Mouse (Mus musculus): Measurements from ENCODE around the gene Pias4. TPM values are rescaled to one million over a fixed set of nuclear protein-coding genes. Genes with fewer than 3 reads are reported as not detected.
"Not testable (repeated sequence)": the region's sequence is repeated elsewhere in the genome, so short reads cannot be mapped to it uniquely, and the experiment has no call there.

Gene Pias4
- polyA plus RNA-seq, 1 experiment from 2014 or later, result 60.0 TPM

DNA sequence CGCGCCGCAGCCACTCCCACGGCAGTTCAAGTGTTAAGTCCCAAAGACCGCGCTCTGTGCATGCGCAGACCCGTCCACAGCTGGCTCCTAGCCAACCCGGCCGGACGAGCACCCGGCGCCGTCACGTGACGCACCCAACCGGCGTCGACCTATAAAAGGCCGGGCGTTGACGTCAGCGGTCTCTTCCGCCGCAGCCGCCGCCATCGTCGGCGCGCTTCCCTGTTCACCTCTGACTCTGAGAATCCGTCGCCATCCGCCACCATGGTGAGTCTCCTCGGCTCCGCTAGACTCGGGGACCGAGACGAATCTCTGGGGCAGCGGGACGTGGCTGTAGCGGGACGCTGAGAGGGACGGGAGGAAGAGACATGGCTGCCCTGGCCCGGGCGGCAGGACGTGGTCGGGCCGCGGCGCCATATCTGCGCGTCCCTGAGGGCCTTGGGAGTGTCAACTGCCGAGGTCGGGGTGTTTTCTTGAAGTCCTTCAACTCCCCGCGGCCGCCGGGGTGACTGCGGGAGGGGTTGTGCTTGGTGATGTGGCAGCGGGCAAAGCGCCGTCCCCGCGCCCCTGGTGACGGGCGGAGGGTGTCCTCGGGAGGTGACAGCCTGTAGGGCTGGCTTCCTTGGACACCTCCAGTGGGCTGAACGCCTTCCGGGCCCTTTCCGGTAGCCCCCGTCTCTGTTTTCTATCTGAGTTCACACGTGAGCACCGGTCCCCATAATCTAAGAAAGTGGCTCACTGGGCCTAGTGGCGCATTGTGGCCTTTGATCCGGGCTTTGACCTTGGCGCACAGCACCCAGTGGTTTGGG is 8.9 kb upstream of the Pias4 start, which contains the start of gene Eef2:
Eef2 (plus strand) TSS at position 166 of the 806 bp plus-strand sequence.
- H3K9ac ChIP-seq, result peak within 1 kb of the TSS; percentile 97

GRCm38 (mm10) chr10:81175936-81176465 is 8.3 kb upstream of the Pias4 start:
- H3K4me3 ChIP-seq, result peak overlapping the region; percentile 91
- peak overlapping the region; percentile 59 for H3K9ac ChIP-seq
- WGBS, result 7% methylated on average over 13 of the region's 13 CpGs
- no peak for ATAC-seq (ENCODE audit: low read depth)
- H3K9me3 ChIP-seq, result no peaks in the 10 kb centered on the region
- H3K27ac ChIP-seq (replicated peaks), result peak overlapping the region; percentile 97
- peaks cover 71% of the 10 kb centered on the region for H3K4me1 ChIP-seq (replicated peaks)
- no peaks in the 10 kb centered on the region for H3K27me3 ChIP-seq
- H3K4me2 ChIP-seq, result peak overlapping the region; percentile 58
- peaks cover 38% of the 10 kb centered on the region for H3K36me3 ChIP-seq

More for the DNA sequence above, 8.9 kb upstream of the Pias4 start, which contains the start of gene Eef2:
- Histone ChIP-seq H3K4me2 (peak within 1 kb of the TSS; percentile 98), H3K4me3 (peak within 1 kb of the TSS; percentile 91), H3K4me1 (replicated peaks) (peaks cover 78% of the 10 kb centered on the region), H3K9me3 (no peaks in the 10 kb centered on the region), H3K36me3 (peaks cover 45% of the 10 kb centered on the region), H3K27ac (replicated peaks) (peak within 1 kb of the TSS; percentile 97), H3K27me3 (no peaks in the 10 kb centered on the region)
- WGBS, result under 1% methylated on average over 77 of the region's 77 CpGs
- ATAC-seq (ENCODE audit: low read depth), result peak; percentile 70

DNA sequence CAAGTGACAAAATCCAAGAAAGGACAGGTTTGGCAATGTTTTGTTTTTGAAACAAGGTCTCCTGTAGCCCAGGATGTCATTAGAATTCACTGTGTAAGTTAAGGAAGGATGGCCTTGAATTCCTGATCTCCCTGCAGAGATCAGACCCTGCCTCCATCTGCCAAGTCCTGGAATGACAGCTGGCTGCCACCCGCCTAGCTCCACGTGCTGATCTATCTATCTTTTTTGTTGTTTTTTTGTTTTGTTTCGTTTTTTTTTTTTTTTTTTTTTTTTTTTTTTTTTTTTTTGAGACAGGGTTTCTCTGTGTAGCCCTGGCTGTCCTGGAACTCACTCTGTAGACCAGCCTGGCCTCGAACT is 7.6 kb upstream of the Pias4 start:
- H3K27me3 ChIP-seq; H3K9me3 ChIP-seq; ATAC-seq (ENCODE audit: low read depth): not testable (repeated sequence)
- peak overlapping the region; percentile 75 for H3K9ac ChIP-seq
- H3K4me2 ChIP-seq, result peak overlapping the region; percentile 71
- H3K4me1 ChIP-seq (replicated peaks), result peaks cover 66% of the 10 kb centered on the region
- peak overlapping the region; percentile 37; the same call in 1 of the 2 replicates for H3K4me3 ChIP-seq
- peaks cover 32% of the 10 kb centered on the region for H3K36me3 ChIP-seq
- 10% methylated on average over 4 of the region's 4 CpGs for WGBS
- H3K27ac ChIP-seq (replicated peaks), result peak overlapping the region; percentile 97

DNA sequence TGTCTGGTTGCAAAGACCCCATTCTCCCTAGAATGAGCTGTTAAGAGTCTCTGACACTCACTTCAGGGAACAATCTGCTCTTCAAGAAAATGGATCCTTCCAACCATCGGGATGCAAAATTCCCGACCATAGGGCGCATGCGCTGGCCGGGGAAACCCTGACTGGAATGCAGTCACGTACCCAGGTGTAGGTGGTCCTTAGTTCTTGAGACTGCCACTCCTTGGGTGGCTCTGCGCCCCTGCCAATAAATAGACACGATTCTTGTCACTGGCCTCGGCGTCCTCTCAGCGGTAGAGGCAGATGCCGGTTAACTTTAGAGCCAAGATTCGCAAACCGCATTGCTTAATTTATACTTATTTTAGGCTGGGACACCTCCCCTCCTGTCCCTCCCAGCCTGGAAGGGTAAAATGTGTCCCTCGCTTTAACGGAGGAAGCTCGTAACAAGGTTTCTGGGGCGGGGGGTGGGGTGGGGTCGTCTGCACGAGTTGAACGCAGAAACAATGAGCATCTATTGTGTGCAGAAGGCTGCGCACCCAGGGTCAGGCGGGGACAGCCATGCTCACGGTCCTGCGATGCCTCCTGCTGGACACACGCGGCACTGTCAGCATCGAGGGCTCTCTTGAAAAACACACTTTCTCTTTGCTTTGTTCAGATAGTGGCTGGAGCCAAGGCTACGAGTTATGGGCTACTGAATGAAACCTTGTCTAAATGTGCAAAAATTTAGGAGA is 7.1 kb upstream of the Pias4 start:
- Histone ChIP-seq H3K4me1 (replicated peaks) (peaks cover 61% of the 10 kb centered on the region), H3K36me3 (peaks cover 26% of the 10 kb centered on the region), H3K4me2 (peak overlapping the region; percentile 71), H3K9me3 (no peaks in the 10 kb centered on the region), H3K4me3 (peak overlapping the region; percentile 37), H3K27ac (replicated peaks) (peak overlapping the region; percentile 97), H3K27me3 (no peaks in the 10 kb centered on the region), H3K9ac (peak overlapping the region; percentile 75)
- peak; percentile 68 for ATAC-seq (ENCODE audit: low read depth)
- 2% methylated on average over 29 of the region's 29 CpGs for WGBS

GRCm38 (mm10) chr10:81173132-81173531 is 5.4 kb upstream of the Pias4 start:
- Histone ChIP-seq H3K27ac (replicated peaks) (peak overlapping the region; percentile 97), H3K9ac (peak overlapping the region; percentile 61), H3K4me3 (0 out of 2 replicates have a peak overlapping the region, but pooled peaks have one; percentile 14), H3K9me3 (no peaks in the 10 kb centered on the region), H3K4me2 (peak overlapping the region; percentile 49), H3K4me1 (replicated peaks) (peaks cover 51% of the 10 kb centered on the region), H3K27me3 (no peaks in the 10 kb centered on the region), H3K36me3 (peaks cover 10% of the 10 kb centered on the region)
- no peak for ATAC-seq (ENCODE audit: low read depth)
- WGBS, result 3% methylated on average over 21 of the region's 21 CpGs

DNA sequence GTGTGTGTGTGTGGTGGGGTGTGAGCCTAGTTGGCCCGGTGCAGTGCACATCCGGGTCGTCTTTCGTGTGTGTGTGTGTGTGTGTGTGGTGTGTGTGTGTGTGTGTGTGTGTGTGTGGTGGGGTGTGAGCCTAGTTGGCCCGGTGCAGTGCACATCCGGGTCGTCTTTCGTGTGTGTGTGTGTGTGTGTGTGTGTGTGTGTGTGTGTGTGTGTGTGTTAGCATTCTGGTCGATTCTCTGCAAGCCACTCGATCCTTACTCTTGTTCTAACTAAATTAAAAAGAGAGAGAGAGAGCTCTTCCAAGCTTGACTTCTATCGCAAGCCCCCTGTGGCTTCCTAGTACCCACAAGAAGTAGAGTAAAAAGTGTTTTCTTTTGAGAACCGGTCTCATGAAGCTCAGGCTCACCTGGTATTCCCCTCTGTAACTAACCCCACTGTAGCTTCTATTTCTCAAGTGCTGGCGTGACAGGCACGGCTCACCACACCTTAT is 1.7 kb upstream of the Pias4 start:
- WGBS, result 45% methylated on average over 6 of the region's 14 CpGs
- not testable (repeated sequence) for H3K4me3 ChIP-seq; H3K9me3 ChIP-seq; H3K27me3 ChIP-seq; ATAC-seq (ENCODE audit: low read depth); H3K36me3 ChIP-seq
- H3K9ac ChIP-seq, result 0 out of 2 replicates have a peak overlapping the region, but pooled peaks have one; percentile 34
- H3K4me2 ChIP-seq, result peak overlapping the region; percentile 68; the same call in 1 of the 2 replicates
- H3K27ac ChIP-seq (replicated peaks), result peak overlapping the region; percentile 64; the same call in 1 of the 2 replicates
- peaks cover 50% of the 10 kb centered on the region for H3K4me1 ChIP-seq (replicated peaks)

DNA sequence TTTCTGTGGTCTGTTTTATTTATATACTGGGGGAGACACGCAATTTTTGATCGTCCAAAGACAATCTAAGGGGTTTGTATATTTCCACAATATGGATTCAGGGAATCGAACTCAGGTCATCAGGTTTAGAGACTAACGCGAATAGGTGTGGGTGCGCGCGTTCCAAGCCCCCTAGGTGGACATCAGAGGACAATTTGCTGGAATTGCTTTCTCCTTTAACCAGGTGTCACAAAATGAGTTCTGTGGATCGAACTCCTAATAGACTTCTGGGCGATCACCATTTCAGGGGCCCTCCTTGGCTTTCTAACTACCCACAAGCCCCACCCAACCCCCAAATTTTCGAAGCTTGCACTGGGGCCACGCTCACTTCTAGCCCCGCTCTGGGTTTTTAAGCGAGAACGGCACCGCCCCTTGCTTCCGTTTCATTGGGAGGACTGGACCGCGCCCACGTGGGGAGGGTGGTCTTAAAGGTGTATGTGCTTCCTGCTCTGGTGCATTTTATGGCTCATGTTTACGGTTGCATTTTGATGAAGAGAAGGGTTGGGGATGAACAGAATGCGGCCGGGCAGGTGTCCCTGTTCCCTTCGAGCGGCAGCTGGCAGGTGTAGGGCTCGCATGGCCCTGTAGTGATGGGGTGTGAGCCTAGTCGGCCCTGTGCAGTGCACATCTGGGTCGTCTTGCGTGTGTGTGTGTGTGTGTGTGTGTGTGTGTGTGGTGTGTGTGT is 960 bp upstream of the Pias4 start:
- Histone ChIP-seq H3K4me1 (replicated peaks) (peaks cover 44% of the 10 kb centered on the region), H3K27ac (replicated peaks) (peak overlapping the region; percentile 83), H3K9me3 (no peaks in the 10 kb centered on the region), H3K27me3 (no peaks in the 10 kb centered on the region), H3K36me3 (peaks cover 11% of the 10 kb centered on the region), H3K9ac (peak overlapping the region; percentile 73), H3K4me2 (peak overlapping the region; percentile 68), H3K4me3 (peak overlapping the region; percentile 94)
- 3% methylated on average over 29 of the region's 29 CpGs for WGBS
- ATAC-seq (ENCODE audit: low read depth), result peak; percentile 33

DNA sequence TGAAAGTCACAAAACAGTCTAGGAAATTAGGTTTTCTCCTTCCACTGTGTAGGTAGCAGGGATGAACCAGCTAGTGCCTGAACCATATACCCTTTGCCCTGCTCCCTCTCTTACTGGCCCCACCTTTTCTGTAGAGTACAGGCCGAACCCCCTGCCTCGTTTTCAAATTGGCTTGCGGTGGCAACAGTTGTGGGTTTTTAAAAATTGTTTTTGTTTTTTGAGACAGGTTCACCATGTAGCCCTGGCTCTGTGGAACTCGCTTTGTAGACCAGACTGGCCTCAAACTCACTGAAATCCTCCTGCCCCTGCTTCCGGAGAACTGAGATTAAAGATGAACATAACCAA is 336 bp upstream of the Pias4 start:
- Histone ChIP-seq H3K9me3 (no peaks in the 10 kb centered on the region), H3K9ac (peak overlapping the region; percentile 73), H3K4me1 (replicated peaks) (peaks cover 38% of the 10 kb centered on the region), H3K4me2 (peak overlapping the region; percentile 68), H3K36me3 (peaks cover 18% of the 10 kb centered on the region), H3K27ac (replicated peaks) (peak overlapping the region; percentile 83), H3K27me3 (no peaks in the 10 kb centered on the region), H3K4me3 (peak overlapping the region; percentile 94)
- ATAC-seq (ENCODE audit: low read depth), result peak; percentile 66
- WGBS, result 11% methylated on average over 5 of the region's 5 CpGs

GRCm38 (mm10) chr10:81165118-81165517 is 2.6 kb downstream of the Pias4 start:
- no peak overlapping the region for H3K9ac ChIP-seq
- peaks cover 46% of the 10 kb centered on the region for H3K36me3 ChIP-seq
- no peak for ATAC-seq (ENCODE audit: low read depth)
- WGBS, result 79% methylated on average over 8 of the region's 8 CpGs
- H3K4me3 ChIP-seq, result no peak overlapping the region
- H3K9me3 ChIP-seq, result no peaks in the 10 kb centered on the region
- no peak overlapping the region for H3K27ac ChIP-seq (replicated peaks)
- no peak overlapping the region for H3K4me2 ChIP-seq
- peaks cover 56% of the 10 kb centered on the region for H3K4me1 ChIP-seq (replicated peaks)
- no peaks in the 10 kb centered on the region for H3K27me3 ChIP-seq

GRCm38 (mm10) chr10:81162318-81162652 is 5.4 kb downstream of the Pias4 start:
- 0 out of 2 replicates have a peak, but pooled peaks have one; percentile 1 for ATAC-seq (ENCODE audit: low read depth)
- Histone ChIP-seq H3K36me3 (peaks cover 72% of the 10 kb centered on the region), H3K4me1 (replicated peaks) (peaks cover 47% of the 10 kb centered on the region), H3K4me2 (peak overlapping the region; percentile 1; the same call in 1 of the 2 replicates), H3K27me3 (no peaks in the 10 kb centered on the region), H3K9ac (peak overlapping the region; percentile 32), H3K4me3 (no peak overlapping the region), H3K9me3 (no peaks in the 10 kb centered on the region), H3K27ac (replicated peaks) (peak overlapping the region; percentile 77)
- WGBS, result 57% methylated on average over 2 of the region's 2 CpGs

GRCm38 (mm10) chr10:81161602-81162317 is 6.0 kb downstream of the Pias4 start:
- Histone ChIP-seq H3K9ac (peak overlapping the region; percentile 32), H3K36me3 (peaks cover 77% of the 10 kb centered on the region)
- peak; percentile 49 for ATAC-seq (ENCODE audit: low read depth)

More at GRCm38 (mm10) chr10:81161602-81162317, 6.0 kb downstream of the Pias4 start:
- Histone ChIP-seq H3K4me3 (no peak overlapping the region), H3K9me3 (no peaks in the 10 kb centered on the region), H3K4me1 (replicated peaks) (peaks cover 43% of the 10 kb centered on the region), H3K27ac (replicated peaks) (peak overlapping the region; percentile 77), H3K4me2 (peak overlapping the region; percentile 1; the same call in 1 of the 2 replicates), H3K27me3 (no peaks in the 10 kb centered on the region)
- WGBS, result 42% methylated on average over 8 of the region's 8 CpGs
